Mouse (Mus musculus) heart, embryonic 10.5 days (tissue): ENCODE measurements around the gene Mtx2. TPM values are rescaled to one million over a fixed set of nuclear protein-coding genes. Genes with fewer than 3 reads are reported as not detected.

Source experiments
- DNase-seq: peaks from one replicate; pipeline ENCODE4 v3.0.0-alpha.2; 2017; ENCODE audit warnings: low spot score
- H3K27ac ChIP-seq: fragments of 300-500 bp; sonication (generic); 2 replicates; pipeline ENCODE4 v1.5.1; 2016; ENCODE audit warnings: mild to moderate bottlenecking
- H3K27me3 ChIP-seq: fragments of 300-500 bp; sonication (generic); 2 replicates; pipeline ENCODE4 v1.6.1; 2016; ENCODE audit warnings: mild to moderate bottlenecking; ENCODE audit not compliant: poor library complexity, insufficient read depth, severe bottlenecking
- H3K36me3 ChIP-seq: fragments of 300-500 bp; sonication (generic); 2 replicates; pipeline ENCODE4 v1.6.1; 2016; ENCODE audit warnings: mild to moderate bottlenecking, moderate library complexity
- H3K4me1 ChIP-seq: fragments of 300-500 bp; sonication (generic); 2 replicates; pipeline ENCODE4 v1.6.1; 2016; ENCODE audit warnings: mild to moderate bottlenecking
- H3K4me3 ChIP-seq: fragments of 300-500 bp; sonication (generic); 2 replicates; pipeline ENCODE4 v1.5.1; 2016; ENCODE audit warnings: mild to moderate bottlenecking, moderate library complexity
- H3K9me3 ChIP-seq: fragments of 300-500 bp; sonication (generic); 2 replicates; pipeline ENCODE4 v1.6.1; 2016; ENCODE audit warnings: mild to moderate bottlenecking, moderate library complexity
- WGBS: fragments of 180-500 bp; shearing (Covaris S2); methylation state at CpG from one replicate; pipeline ENCODE4 v1.1.7; 2016; 5-methylcytosine and 5-hydroxymethylcytosine counted together
- polyA plus RNA-seq: library from polyadenylated mRNA; unstranded; fragments of >200 nt; fragmentation: Nextera tagmentation; extraction: Ambion mirVana; gene quantifications from 2 replicates; pipeline ENCODE4 v1.2.1, GENCODE M21; 2016

Gene Mtx2
- polyA plus RNA-seq, 1 experiment from 2014 or later = 141 TPM

- Histone ChIP-seq H3K4me3 (no peak overlapping the region), H3K4me1 (no peaks in the 10 kb centered on the region), H3K9me3 (no peaks in the 10 kb centered on the region), H3K36me3 (no peaks in the 10 kb centered on the region), H3K27ac (no peak overlapping the region), H3K27me3 (no peaks in the 10 kb centered on the region)
- WGBS = 94% methylated on average over 9 of the region's 9 CpGs
- no peak for DNase-seq
These were observed 58.8 kb downstream of the Mtx2 start for GRCm38 (mm10) chr2:74884357-74884756.

- 70% methylated on average over 5 of the region's 5 CpGs for WGBS
- Histone ChIP-seq H3K9me3 (no peaks in the 10 kb centered on the region), H3K27ac (no peak overlapping the region), H3K4me3 (no peak overlapping the region), H3K4me1 (no peaks in the 10 kb centered on the region), H3K27me3 (no peaks in the 10 kb centered on the region), H3K36me3 (no peaks in the 10 kb centered on the region)
- DNase-seq = no peak
These were observed 66.3 kb downstream of the Mtx2 start for GRCm38 (mm10) chr2:74891868-74892267.

GRCm38 (mm10) chr2:74892881-74893615 lies 67.4 kb downstream of the Mtx2 start:
- WGBS = 82% methylated on average over 7 of the region's 7 CpGs
- DNase-seq = no peak
- H3K4me3 ChIP-seq = no peak overlapping the region
- H3K27ac ChIP-seq = no peak overlapping the region
- no peaks in the 10 kb centered on the region for H3K9me3 ChIP-seq
- no peaks in the 10 kb centered on the region for H3K27me3 ChIP-seq
- H3K4me1 ChIP-seq = no peaks in the 10 kb centered on the region
- H3K36me3 ChIP-seq = no peaks in the 10 kb centered on the region

GRCm38 (mm10) chr2:74894061-74894460 lies 68.5 kb downstream of the Mtx2 start:
- WGBS = 71% methylated on average over 2 of the region's 2 CpGs
- Histone ChIP-seq H3K4me1 (no peaks in the 10 kb centered on the region), H3K36me3 (no peaks in the 10 kb centered on the region), H3K27ac (no peak overlapping the region), H3K4me3 (no peak overlapping the region), H3K27me3 (no peaks in the 10 kb centered on the region), H3K9me3 (no peaks in the 10 kb centered on the region)
- DNase-seq = no peak

- Histone ChIP-seq H3K27me3 (no peaks in the 10 kb centered on the region), H3K4me3 (no peak overlapping the region), H3K27ac (no peak overlapping the region), H3K36me3 (no peaks in the 10 kb centered on the region), H3K4me1 (peaks cover 14% of the 10 kb centered on the region), H3K9me3 (no peaks in the 10 kb centered on the region)
- no peak for DNase-seq
- WGBS = 37% methylated on average over 5 of the region's 5 CpGs
These were observed 74.4 kb downstream of the Mtx2 start for GRCm38 (mm10) chr2:74899973-74900372.

GRCm38 (mm10) chr2:74901764-74902295 lies 76.2 kb downstream of the Mtx2 start:
- H3K4me3 ChIP-seq = no peak overlapping the region
- no peak for DNase-seq
- no peaks in the 10 kb centered on the region for H3K27me3 ChIP-seq
- no peaks in the 10 kb centered on the region for H3K9me3 ChIP-seq
- no peak overlapping the region for H3K27ac ChIP-seq
- no peaks in the 10 kb centered on the region for H3K36me3 ChIP-seq
- peaks cover 14% of the 10 kb centered on the region for H3K4me1 ChIP-seq
- WGBS = 27% methylated on average over 3 of the region's 3 CpGs

- DNase-seq = no peak
- 79% methylated on average over 19 of the region's 19 CpGs for WGBS
- no peak overlapping the region for H3K27ac ChIP-seq
These were observed 82.0 kb downstream of the Mtx2 start for GRCm38 (mm10) chr2:74907368-74908291.

GRCm38 (mm10) chr2:74912031-74912430 lies 86.4 kb downstream of the Mtx2 start:
- Histone ChIP-seq H3K9me3 (no peaks in the 10 kb centered on the region), H3K27ac (no peak overlapping the region), H3K4me1 (no peaks in the 10 kb centered on the region), H3K27me3 (no peaks in the 10 kb centered on the region), H3K36me3 (no peaks in the 10 kb centered on the region), H3K4me3 (no peak overlapping the region)
- no peak for DNase-seq
- 75% methylated on average over 7 of the region's 7 CpGs for WGBS

More at GRCm38 (mm10) chr2:74907368-74908291, 82.0 kb downstream of the Mtx2 start:
- Histone ChIP-seq H3K4me3 (no peak overlapping the region), H3K9me3 (no peaks in the 10 kb centered on the region), H3K4me1 (no peaks in the 10 kb centered on the region), H3K27me3 (no peaks in the 10 kb centered on the region), H3K36me3 (no peaks in the 10 kb centered on the region)

- no peaks in the 10 kb centered on the region for H3K27me3 ChIP-seq
- DNase-seq = no peak
- WGBS = 61% methylated on average over 9 of the region's 9 CpGs
- H3K4me3 ChIP-seq = no peak overlapping the region
- no peaks in the 10 kb centered on the region for H3K9me3 ChIP-seq
- no peaks in the 10 kb centered on the region for H3K4me1 ChIP-seq
- H3K36me3 ChIP-seq = no peaks in the 10 kb centered on the region
- H3K27ac ChIP-seq = no peak overlapping the region
These were observed 92.4 kb downstream of the Mtx2 start for GRCm38 (mm10) chr2:74917880-74918537.

GRCm38 (mm10) chr2:74925968-74926814 lies 100.6 kb downstream of the Mtx2 start:
- no peak for DNase-seq
- WGBS = 82% methylated on average over 22 of the region's 22 CpGs
- Histone ChIP-seq H3K27ac (no peak overlapping the region), H3K4me3 (no peak overlapping the region), H3K9me3 (no peaks in the 10 kb centered on the region), H3K36me3 (no peaks in the 10 kb centered on the region), H3K27me3 (no peaks in the 10 kb centered on the region), H3K4me1 (no peaks in the 10 kb centered on the region)
